Mouse (Mus musculus) liver, adult (tissue): ENCODE data around the gene Mical2.

Experiments used
- GATA4 ChIP-seq: IDR thresholded peaks from 2 replicates; pipeline ENCODE4 v1.6.1; 2014; ENCODE audit warnings: mild to moderate bottlenecking, low read length; ENCODE audit not compliant: insufficient replicate concordance

The Mical2 gene

DNA sequence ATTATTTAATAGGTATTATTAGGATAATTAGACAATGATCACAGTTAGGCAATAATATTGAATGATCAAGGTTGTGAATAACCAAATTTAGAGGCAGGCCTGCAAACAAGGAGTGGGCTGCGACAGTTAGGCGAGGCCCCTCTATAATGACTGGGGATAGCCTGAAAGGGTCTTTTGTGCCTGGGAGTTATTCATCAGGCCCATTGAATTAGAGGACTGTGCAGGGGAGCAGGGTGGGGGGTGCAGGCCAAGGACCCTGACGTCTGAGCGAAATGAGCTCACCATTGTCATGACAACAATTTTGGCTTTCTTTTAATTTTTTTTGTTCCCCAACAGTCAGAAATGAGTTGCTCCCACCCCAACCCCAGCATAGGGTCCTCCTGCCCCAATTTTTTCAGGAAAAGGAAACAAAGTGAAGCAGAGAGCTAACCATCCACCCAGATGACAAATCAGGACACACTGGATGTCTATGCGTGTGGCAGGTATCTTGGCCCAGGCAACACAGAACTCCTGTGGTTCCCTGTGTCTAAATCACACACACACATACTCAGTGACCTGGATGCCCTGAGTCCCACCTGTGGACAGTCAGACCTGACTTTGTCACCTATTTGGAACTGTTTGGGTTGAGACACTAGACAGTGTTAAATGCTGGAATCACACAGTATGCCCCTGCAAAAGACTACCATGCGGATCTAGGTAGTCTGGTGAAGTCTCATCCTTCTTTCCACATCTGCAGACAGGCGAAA, 173.9 kb downstream of the Mical2 start:
- TF ChIP-seq GATA4 = no peak

DNA sequence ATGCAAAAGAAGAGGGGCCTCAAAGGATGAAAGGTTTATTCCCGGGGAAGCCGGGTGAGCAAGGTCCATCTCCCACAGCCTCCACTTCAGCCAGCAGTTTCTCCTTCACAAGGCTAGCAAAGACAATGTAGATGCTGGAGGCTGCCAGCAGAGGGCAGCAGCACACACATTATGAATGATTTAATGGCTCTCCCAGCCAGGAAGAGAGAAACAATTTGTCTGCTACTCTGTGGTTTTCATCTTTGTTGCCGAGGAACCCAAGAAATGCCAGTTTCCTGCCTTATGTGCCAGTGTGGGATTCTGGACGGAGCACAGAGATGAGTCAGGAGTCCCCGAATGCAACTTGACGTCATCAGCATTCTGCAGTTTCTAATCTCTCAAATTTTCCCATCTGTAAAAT, 174.5 kb downstream of the Mical2 start:
- TF ChIP-seq GATA4 = no peak

DNA sequence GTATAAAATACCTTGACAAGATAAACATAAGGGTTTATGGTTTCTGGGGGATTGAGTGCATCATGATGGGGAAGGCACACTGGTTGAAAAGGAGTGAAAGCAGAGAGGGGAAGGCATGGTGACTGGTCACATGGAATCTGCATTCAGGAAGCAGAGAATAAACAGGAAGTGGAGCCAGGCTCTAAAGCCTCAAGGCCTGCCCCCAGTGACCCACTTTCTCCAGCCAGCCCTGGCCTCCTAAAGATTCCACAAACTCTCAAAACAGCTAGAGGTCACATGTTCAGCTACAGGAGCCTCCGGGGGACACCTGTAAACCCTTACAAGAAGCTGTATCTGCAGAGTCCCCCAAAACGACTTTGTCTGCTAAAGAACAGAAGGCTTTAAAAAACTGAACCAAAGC, 179.4 kb downstream of the Mical2 start:
- no peak for TF ChIP-seq GATA4

DNA sequence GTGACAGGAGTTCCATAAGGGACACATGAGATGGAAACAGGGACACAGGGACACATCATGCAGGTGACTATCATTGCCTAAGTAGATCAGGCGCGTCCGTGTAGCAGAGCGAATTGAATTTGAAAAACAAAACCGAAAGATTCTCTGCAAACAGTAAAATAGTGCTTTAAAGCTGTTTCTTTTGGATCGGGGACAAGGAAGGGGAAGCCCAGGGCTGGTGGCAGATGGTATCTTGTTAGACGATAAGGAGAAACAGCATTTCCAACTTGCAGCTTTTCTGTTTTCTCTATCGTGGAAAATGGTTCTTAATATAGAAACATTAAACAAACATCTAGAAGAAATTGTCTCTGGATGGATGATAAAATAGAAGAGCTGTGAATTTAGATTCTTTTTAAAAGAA, 179.9 kb downstream of the Mical2 start:
- TF ChIP-seq GATA4 = no peak

DNA sequence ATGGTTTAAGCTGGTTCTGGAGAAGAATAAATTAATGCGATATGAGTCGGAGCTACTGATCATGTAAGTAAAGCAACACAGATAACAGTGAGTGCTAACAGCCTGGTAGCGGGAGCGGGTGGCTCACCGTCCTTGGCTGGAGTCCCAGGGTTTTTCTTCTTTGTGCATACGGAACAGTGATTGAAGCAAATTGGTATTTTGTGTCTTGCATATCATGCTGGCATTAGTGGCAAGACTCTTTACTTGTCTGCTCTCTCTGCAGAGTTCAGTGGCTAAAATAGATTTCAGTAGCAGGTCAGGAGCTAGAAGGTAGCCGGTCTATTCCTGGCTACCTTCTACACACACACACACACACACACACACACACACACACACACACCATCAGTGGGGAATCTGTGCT, 181.9 kb downstream of the Mical2 start:
- no peak for TF ChIP-seq GATA4

DNA sequence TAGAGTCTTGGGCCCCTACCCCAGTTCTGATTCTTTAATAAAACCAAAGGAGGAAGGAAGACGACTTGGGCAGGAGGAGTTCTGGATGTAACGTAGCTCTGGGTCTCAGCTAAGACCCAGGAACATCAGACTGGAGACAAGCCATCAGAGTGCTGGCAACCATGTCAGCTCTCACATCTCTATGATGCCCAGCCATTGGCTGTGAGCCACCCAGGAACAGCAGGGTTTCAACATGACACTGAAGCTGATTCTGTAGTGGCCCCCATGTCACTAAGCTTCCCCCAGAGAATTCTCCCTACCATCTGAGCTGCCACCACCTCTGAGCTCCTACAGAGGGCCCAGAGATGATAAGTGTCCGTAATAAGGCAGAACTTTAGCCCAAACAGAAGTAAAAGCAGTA, 184.3 kb downstream of the Mical2 start:
- no peak for TF ChIP-seq GATA4

DNA sequence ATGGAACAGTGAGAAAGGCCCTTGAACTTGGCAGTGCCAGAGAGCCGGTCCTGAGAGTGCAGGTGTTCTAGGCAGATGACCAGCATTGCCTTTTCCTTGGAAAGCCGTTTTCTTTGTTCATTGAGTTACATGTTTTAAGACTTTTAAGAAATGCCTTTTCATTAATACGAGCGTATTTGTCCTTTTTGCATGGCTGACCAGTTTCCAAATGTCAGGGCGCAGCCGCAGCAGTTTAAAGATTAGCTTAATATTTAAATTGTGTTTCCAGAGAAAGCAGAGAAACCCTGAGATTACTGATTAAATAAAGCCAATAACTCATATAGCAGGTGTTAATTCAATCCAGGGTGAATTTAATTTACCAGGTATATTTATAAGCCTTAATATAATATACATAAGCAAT, 187.6 kb downstream of the Mical2 start:
- TF ChIP-seq GATA4 = no peak

DNA sequence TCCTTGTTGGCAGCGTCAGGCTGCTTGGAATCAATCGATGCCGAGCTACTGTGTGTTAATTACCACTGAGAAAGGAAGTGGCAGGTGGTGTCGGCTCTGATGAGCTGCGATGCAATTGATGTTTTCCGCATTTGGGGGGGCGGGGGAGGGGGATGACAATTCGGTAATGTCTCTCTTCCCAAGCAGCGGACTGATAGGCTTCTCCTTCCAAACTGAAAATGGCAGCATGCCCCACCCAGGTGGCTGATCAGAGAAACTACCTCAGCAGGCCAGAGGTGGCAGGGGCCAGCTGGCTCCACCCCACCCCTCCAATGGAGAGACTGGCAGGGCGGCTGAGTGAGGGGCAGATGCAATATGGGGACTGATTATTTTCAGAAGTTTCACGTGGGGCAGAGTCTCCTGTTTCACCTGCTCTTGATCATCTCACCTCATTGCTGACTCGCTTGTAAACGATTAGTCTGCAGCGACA, 190.4 kb downstream of the Mical2 start:
- TF ChIP-seq GATA4 = no peak

DNA sequence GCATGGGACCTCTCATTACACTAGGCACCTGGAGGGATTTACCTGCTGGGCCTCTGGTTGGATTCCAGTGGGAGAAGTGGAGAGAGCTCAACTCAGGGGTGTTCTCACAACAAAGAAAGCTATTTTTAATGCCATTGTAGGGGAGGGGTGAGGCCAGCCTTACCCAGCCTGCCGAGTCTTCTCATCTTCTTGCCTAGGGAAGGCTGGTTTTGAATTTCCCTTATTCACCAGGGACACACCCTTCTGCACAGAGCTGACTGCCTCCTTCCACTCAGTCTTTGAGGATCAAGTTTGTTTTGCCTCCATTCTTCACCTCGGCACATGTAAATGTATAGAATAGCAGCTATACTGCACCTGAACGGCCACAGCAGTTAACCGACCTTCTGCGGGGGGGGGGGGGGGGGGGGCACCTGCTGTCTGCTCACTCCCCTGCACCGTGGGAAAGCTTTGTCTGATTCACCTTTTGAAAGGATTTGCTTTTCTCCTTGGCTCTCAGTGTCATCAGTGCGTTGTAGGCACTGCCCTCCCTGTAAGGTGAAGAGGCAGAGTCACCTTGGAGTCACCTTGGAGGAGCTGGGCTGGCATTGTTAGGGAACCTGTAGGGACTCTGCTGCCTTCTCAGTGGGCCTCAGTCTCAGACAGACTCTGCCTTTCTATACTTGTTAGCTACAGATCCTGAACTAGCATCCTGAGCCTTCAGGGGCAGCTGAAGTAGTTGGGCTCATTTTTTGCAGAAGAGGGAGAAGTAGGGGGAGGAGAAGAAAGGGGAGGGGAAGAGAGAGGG, 191.3 kb downstream of the Mical2 start:
- no peak for TF ChIP-seq GATA4

DNA sequence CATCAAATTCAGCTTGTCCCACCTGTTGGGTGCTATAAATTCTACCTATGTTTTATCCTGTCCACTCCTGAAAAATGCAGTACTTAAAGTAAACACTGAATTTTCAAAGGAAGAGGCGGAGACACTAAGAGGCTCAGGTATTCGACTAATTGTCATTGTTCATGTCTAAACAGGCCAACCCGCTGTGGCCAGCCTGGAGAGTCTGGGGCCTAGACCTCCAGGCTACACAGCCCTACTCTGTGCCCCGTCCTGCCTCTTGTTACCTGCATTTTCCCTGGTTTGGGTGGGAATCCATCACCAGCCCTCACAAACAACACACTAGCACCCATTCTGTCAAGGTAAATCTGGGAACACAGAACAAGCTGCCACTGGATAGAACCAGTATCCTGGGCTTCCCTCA, 191.9 kb downstream of the Mical2 start:
- no peak for TF ChIP-seq GATA4

DNA sequence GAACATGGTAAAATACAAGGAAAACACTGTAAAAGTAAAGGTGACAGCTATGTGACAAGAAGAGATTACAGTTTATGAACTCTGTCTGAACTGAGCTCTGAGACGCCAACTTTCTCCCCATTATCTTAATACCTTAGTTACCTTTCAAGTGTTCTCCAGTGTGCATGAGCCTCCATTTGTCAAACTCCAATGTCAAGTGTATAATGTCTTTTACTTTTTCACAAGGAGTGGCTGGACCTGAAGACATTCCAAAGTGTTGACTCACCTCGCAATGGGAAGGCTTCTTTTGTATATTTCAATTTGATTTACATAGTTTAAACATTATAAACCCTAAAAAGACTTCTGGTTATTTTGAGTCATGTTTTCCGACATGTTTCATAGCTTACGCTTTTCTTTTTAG, 197.8 kb downstream of the Mical2 start:
- no peak for TF ChIP-seq GATA4

DNA sequence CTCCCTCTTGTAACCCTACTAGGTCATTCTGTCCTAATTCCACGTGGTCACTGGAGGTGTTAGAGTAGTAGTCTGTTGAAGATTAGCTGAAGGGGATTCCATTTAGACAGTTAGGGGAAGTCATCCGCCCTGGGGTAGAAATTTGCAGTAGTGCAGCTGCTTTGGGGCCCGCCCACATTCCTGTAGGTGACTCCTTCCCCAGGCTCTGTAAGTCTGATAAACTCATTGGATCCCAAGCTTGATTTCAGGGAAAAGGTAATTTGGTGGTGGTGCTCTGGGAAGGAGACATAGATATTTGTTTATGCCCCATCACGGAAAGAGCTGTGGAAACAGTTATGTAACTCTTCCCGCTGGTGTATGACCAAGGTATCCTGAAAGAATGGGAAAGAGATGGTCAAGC, 201.2 kb downstream of the Mical2 start:
- TF ChIP-seq GATA4 = no peak

DNA sequence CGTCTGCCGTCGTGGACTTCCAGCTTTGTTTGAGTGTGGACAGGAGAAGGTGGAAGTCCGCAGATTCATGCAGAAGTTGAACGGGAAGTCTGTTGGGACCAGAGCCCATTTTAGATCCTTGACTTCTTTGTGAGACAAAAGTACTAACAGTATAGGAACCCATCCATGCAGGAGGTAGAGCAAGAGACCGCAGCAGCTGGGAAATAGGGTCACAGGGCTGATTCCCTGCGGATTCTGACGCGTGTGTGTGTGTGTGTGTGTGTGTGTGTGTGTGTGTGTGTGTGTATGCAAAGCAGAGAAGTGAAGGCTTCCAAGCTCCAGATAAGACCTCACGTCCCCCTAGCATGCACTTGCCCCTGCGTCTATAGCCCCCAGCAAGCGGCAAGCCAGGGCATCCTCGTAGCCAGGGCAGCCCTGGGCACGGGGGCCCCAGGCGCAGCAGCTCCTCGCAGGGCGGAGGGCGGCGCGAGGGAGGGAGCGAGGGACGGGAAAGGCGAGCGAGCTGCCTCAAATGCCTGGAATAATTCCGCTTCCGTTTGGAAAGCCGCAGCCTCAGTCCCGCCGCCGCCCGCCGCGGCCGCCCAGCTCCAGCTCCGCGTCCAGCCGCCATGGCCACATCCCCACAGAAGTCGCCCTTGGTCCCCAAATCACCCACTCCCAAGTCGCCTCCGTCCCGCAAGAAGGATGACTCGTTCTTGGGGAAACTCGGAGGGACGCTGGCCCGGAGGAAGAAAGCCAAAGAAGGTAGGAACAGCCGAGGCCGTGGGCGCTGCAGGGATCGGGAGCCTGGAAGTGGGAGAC, 201.9 kb downstream of the Mical2 start, which contains the start of gene Parva:
TSS of gene Parva (plus strand) at position 149 of the 801 bp plus-strand sequence.
- TF ChIP-seq GATA4 = no peak

DNA sequence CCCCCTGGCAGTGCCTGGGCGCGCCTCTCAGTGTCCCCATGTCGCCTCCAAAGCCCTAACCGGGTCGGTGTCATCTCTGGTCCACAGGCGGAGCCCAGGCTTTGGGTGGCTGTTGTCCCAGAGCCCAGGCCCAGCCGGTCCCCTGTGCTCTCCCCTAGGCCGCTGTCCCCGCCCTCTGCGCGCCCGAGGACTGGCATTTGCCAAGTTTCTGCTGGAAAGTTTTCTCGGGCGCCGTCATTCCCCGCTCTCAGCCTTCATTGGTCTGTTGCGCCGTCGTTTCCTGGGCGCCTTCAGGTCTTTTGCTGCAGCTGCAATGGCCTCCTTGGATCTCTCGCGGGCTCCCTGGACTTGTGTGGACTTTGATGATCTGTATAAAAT, 202.5 kb downstream of the Mical2 start:
- TF ChIP-seq GATA4 = no peak

DNA sequence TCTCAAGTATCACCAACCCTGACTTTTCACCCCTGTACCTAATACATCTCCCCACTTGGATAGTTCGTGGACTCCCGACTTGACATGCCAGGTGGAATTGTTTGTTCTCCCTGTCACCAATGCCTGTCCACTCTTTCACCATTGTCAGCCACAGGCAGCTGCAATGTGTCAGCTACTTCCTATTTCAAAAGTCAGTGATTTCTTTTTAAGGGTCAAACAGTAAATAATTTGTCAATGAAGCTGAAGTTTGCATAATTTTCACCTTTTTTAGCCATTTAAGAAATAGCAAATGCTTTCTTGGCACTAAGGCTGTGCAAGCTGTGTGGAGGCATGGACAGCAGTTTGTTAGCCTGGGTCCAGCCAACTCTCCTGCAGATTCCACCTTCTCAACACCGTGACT, 214.2 kb downstream of the Mical2 start:
- no peak for TF ChIP-seq GATA4

DNA sequence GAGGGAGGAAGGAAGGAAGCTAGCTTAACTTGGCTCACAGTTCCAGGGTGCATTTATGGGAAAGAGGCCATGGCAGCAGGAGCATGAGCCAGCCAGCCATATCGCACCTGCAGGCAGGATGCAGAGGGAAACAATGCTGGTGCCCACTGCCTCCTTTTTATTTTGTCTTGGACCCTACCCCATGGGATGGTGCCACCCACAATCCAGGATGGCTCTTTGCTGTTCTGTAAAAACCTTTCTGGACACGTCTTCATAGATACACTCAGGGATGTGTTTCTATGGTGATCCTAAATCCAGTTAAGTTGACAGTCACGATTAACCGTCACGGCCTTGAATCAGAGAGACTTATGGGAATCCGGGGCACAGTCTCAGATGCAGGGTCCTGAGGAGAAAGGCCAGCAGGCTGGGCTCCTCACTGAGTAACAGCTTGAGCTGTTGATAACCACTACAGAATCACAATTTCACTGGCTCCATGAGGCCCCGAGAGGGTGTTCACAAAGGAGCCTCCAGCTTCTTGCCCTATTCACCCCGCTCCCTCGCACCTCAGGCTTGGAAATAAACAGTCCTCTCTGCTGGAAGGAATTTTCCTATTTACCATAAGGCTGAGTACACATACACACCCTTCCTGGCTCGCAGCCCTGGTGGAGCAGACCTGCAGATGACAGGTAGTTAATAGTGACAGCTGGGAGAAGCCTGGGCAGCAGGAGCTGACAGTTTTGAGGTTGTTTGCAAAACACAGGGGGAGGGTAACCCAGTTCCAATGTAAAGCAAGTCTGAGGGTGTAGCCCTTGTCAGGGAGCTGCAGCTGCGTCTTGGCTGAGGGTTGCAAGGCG, 218.7 kb downstream of the Mical2 start:
- TF ChIP-seq GATA4 = no peak
